Mouse (Mus musculus): ENCODE data around the gene Vgll4.

DNA sequence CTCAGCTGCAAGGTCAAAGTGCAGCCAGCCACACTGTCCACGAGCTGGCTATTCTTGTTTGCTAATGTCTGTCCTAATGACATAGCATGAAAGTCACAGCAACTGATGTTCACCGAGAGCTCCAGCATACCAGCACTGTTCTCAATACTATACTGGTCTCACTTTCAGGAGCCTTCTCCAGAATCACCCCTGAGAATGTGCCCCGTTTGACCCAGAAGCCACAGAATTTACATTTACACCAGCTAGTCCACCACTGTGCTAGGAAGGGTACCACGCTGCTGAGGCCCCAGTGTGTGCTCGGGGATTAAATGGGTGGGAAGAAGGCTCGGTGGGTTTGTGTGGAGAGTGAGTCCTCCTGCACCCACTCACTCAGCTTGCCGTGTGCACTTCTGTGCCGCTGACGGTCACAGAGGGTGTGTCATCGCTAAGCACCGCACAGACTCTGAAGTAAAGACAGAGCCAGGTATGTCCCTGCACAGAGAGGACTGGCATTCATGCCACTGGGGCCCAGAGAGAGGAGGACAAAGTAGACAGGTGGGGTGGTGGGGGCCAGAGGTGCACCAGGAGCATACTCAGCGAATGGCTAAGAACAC lies 122.1 kb downstream of the Vgll4 start:
- TF ChIP-seq CTCF (IDR thresholded peaks at IDR 0.05; ENCODE audit: low read depth) (no peak), EP300 (IDR thresholded peaks at IDR 0.05; ENCODE audit: low read depth) (no peak)

Data from liver, embryonic 14.5 days (tissue).